Mouse (Mus musculus): ENCODE measurements around the gene R3hdm2.

R3hdm2 gene

DNA sequence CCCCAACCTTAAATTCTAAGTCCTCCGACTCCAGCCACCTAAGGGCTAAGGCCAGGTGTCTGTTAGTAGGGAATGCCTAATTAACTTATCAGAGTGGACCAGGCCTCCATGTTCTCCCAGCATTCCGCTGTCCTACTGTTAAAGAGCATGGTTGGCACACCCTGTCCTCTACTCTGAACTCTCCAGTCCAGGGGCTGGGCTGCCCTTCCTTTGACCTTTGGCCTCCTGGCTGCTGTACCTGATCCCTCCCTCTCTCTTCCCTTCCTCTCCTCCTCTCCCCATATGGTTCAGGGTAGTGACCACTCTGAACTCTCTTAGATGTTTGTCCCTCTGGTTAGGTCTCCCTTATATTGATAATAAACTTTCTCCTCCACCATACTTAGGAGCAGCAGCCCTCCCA, 45.7 kb downstream of the R3hdm2 start:
- no peak for DNase-seq

DNA sequence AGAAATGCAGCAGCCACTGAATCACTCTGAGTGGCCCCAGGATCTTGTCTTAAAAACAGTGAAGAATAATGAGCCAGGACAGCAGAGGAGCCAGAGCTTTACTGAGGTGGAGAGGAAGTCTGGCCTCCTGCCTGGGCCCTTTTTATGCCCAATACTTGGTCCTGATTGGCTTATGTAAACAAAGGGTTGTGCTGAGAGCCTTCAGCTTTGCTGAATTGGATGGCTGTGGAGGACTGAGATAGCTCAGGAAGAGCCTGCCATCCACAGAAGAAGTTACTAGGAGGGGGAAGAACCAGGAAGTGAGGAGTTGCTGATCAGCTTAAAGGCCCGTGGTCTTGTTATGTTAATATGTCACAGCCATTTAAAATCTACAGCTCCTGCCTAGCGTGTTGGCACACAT, 46.5 kb downstream of the R3hdm2 start:
- peak; percentile 24 for DNase-seq

- no peak for DNase-seq
Measured at GRCm38 (mm10) chr10:127427107-127427506, 47.0 kb downstream of the R3hdm2 start.

- no peak for DNase-seq
Measured at GRCm38 (mm10) chr10:127427987-127428386, 47.9 kb downstream of the R3hdm2 start.

- DNase-seq = no peak
Measured at GRCm38 (mm10) chr10:127429538-127429937, 49.4 kb downstream of the R3hdm2 start.

DNA sequence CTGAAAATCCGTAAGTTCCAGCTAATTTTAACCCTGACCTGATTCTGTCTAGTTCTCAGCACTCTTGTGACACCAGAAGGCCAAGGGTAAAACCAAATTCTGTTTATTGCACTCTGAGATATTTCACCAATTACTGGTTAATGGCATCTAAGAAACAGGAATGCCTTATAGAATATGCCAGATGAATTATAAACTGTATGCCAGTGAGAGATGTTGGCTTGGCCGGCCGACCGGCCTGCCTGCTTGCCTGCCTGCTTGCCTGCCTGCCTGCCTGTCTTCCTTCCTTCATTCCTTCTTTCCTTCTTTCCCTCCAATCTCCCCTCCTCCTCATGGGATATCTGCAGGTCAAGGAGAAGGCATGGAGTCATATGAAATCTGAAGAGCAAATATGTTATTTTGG, 52.3 kb downstream of the R3hdm2 start:
- DNase-seq = no peak

DNA sequence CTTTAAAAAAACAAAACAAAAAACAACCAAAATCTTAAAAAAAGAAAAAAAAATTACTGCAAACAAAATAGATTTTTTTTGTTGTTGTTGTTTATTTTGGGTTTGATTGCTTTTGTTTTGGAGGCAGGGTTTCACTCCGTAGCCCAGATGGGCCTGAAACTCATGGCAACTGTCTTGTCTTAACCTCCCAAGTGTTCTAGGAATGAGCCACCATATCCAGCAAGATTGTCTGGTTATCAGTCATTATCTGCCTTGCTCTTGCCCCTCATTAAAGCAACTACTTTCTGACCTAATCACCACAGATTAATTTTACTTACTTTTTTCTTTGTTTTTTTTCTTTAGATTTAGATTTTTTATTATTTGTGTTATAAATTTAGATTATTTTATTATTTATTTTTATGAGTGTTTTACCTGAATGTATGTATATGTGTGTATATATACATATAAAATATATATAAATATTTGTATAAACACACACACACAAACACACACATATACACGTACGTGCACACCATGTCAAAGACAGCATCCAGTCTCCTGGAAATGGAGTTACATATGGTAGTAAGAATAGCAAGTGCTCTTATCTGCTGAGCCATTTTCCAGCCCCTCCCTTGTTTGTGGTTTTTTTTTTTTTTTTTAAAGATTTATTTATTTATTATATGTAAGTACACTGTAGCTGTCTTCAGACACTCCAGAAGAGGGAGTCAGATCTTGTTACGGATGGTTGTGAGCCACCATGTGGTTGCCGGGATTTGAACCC, 57.4 kb downstream of the R3hdm2 start:
- DNase-seq = no peak

DNA sequence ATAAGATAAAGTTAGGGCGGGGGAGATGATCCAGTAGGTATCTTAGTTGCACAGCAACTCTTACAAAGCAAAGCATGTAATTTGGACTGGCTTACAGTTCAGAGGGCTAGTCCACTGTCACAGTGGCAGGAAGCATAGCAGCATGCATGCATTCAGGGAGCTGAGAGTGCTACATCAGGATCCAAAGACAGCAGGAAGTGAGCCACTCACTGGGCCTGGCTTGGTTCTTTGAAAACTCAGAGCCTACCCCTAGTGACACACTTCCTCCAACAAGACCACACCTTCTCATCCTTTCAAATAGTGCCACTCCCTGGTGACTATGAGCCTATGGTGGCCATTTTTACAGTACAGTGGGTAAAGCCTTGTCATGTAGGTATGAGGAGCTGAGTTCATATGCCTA, 73.6 kb downstream of the R3hdm2 start:
- DNase-seq = no peak

- DNase-seq = no peak
Measured at GRCm38 (mm10) chr10:127462411-127463096, 82.4 kb downstream of the R3hdm2 start.

GRCm38 (mm10) chr10:127471281-127471988, 91.3 kb downstream of the R3hdm2 start:
- no peak for DNase-seq

- DNase-seq = no peak
Measured at GRCm38 (mm10) chr10:127472722-127473121, 92.6 kb downstream of the R3hdm2 start.

- DNase-seq = no peak
Measured at GRCm38 (mm10) chr10:127475175-127475574, 95.0 kb downstream of the R3hdm2 start.

DNA sequence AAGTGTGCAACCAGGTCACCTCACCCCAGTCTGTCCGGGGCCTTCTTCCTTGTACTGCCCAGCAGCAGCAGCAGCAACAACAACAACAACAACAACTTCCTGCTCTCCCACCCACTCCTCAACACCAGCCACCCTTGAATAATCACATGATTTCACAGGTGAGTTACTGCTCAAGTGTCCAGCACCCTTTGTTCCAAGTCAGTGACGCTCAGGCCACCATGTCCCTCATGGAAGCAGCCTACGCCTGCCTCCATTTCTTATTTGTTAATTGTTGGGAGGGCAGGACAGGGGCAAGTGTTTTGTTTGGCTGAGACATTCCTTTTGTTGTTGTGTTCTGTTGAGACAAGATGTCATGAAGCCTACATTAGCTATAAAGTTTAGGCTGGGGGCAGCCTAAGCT, 96.4 kb downstream of the R3hdm2 start:
- DNase-seq = no peak

- DNase-seq = no peak
Measured at GRCm38 (mm10) chr10:127477301-127477700, 97.2 kb downstream of the R3hdm2 start.

- DNase-seq = no peak
Measured at GRCm38 (mm10) chr10:127479131-127479530, 99.0 kb downstream of the R3hdm2 start.

DNA sequence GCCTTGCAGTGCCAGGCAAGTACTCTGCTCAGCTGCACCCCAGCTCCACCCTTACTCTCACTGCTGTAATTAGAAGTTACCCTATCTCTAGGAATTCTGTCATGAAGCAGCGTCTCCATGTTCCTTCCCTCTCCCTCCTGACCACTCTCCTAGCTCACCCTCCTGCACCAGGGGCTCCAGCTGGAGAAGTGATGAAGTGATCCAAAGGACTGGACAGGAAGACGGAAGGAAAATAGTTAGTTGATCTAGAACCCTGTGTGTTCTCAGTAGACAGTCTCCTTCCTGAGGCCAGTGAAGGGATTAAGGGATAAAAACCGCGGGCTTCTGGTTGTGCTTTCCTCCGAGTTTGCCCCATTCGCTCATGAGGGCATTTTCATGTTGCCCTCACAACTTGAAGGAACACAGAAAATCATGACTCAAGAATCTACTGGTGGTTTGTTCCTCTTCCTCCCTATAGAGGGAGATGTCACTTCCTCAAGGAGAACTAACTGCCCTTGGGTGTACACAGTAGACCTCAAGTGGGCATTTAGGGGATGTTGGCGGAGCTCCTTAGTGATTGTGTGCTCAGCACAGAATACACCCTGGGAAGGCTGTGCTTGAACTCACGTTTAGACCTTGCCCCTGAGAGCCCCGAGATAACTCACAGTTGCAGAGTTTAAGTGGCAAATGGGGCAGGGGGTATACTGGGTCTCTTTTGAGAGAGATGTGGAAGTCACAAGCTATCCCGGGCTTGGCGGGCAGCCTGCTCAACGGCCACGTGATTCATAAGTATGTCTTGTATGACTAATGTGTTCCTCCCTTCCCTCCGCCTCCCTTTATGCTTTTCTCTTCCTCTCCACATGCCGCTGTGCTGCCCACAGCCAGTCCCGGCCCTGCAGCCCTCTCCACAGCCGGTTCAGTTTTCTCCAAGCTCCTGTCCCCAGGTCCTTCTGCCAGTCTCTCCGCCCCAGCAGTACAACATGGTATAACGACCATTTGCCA, 101.0 kb downstream of the R3hdm2 start:
- DNase-seq = no peak

GRCm38 (mm10) chr10:127485235-127485634, 105.1 kb downstream of the R3hdm2 start:
- no peak for DNase-seq

DNA sequence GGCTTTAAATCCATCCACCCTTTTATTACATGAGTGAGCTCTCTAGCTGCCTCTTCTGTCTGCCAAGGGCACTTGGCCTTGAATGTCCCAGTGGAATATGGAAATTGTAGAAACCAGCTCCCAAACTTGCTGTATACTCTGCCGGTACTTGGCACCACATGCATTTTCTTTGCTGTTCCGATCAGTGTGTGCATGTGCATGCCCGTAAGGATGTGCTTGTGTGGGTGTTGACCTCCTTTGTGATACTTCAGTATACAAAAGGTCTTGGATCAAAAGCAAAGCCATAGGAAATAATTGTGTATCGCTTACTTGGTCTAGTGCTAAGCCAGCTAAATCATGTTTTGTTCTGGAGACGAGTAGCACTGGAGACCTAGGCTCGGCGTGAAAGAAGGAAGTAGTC, 108.7 kb downstream of the R3hdm2 start:
- no peak for DNase-seq

DNA sequence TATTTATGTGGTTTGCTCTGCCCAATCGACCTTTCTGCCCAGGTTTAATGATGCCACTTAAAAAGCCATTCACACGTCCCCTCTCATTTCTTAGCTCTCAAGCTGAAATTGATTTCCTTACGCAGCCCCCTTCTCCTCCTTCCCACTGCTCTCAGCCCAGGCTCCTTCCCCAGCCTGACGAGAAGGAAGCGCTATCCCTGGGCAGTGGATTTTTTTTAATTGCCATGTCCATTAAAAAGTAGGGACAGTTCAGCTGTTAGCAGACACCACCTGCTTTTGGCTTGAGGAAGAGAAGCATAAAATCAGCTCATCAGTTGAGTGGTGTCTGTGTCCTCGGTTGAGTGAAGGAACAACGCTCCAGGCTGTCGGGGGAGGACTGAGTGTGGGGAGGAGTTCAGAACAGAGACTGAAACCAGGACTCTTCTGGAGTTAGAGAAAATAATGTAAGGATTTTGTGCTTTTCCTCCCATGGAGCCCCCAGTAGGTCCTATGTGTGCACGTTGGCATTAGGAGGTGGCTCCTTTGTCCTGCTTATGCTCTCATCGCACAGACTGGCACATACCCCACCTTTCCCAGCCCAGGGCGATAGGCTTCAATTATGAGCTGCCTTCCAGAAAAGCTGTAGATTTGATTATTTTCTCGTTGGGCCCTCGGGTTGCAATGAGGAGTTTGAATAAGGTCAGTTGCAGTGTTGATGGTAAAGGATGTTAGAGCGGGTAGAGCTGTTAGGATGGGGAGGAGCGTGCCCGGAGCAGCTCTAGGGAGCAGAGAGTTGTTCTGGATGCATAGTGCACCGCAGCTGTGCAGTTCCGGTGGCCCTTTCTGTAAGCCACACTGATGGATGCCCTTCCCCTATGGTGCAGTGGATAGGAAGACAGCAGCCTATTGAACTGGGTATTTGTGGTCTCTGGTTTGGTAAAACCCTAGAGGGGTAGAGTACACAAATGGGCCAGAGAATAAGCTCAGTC, 110.3 kb downstream of the R3hdm2 start:
- no peak for DNase-seq

GRCm38 (mm10) chr10:127491128-127491512, 111.0 kb downstream of the R3hdm2 start:
- DNase-seq = no peak

GRCm38 (mm10) chr10:127492118-127492517, 112.0 kb downstream of the R3hdm2 start:
- DNase-seq = no peak

All from cerebellum, adult 11-12 months (tissue).